Mouse (Mus musculus) spleen, adult 2 months (tissue): ENCODE results near the gene Cdiptos. TPM values are rescaled to one million over a fixed set of nuclear protein-coding genes. Genes with fewer than 3 reads are reported as not detected.

Experiments
- DNase-seq, 2 experiments: peaks; one replicate each; pipeline versions ENCODE4 v3.0.0 to v3.0.0-alpha.2; 2012 to 2021; ENCODE audit warnings: low spot score in 2 of 2, low read depth in 1 of 2
- H3K27ac ChIP-seq: fragments of 200-500 bp; 2 replicates; pipeline ENCODE4 v1.5.1; 2012; ENCODE audit warnings: low read length, inconsistent platforms; ENCODE audit not compliant: insufficient read depth
- H3K27me3 ChIP-seq: fragments of 200-500 bp; 2 replicates; pipeline ENCODE4 v1.6.1; 2012; ENCODE audit warnings: mild to moderate bottlenecking, moderate library complexity, low read length, inconsistent platforms; ENCODE audit not compliant: control insufficient read depth, insufficient read depth
- H3K36me3 ChIP-seq: fragments of 200-500 bp; 2 replicates; pipeline ENCODE4 v1.6.1; 2012; ENCODE audit warnings: mild to moderate bottlenecking, low read length, inconsistent platforms; ENCODE audit not compliant: control insufficient read depth, insufficient read depth
- H3K4me1 ChIP-seq: fragments of 200-500 bp; 2 replicates; pipeline ENCODE4 v1.6.1; 2011; ENCODE audit warnings: inconsistent platforms; ENCODE audit not compliant: control insufficient read depth, insufficient read depth, insufficient read length
- H3K4me3 ChIP-seq: fragments of 200-500 bp; 2 replicates; pipeline ENCODE4 v1.5.1; 2011; ENCODE audit warnings: mild to moderate bottlenecking, inconsistent platforms; ENCODE audit not compliant: insufficient read depth, insufficient read length; ENCODE audit errors: extremely low read depth
- CTCF ChIP-seq: fragments of 200-500 bp; IDR thresholded peaks from 2 replicates; pipeline ENCODE4 v1.5.1; 2011; ENCODE audit warnings: mild to moderate bottlenecking, inconsistent platforms; ENCODE audit not compliant: insufficient read depth, insufficient read length, insufficient replicate concordance; ENCODE audit errors: extremely low read depth
- POLR2A ChIP-seq: fragments of 200-500 bp; IDR thresholded peaks from 2 replicates; pipeline ENCODE4 v1.6.1; 2011; ENCODE audit warnings: low read depth, low read length, inconsistent platforms
- WGBS: fragments of 180-500 bp; shearing (Covaris S2); methylation state at CpG from one replicate; pipeline ENCODE4 v1.1.7; 2018; 5-methylcytosine and 5-hydroxymethylcytosine counted together
- polyA plus RNA-seq: library from polyadenylated mRNA; depleted of rRNA; stranded (reverse); fragments of >200 nt; gene quantifications from 2 replicates; pipeline ENCODE4 v1.2.3, GENCODE M21; 2012

Cdiptos gene
- polyA plus RNA-seq, 1 experiment = 0.71 TPM

DNA sequence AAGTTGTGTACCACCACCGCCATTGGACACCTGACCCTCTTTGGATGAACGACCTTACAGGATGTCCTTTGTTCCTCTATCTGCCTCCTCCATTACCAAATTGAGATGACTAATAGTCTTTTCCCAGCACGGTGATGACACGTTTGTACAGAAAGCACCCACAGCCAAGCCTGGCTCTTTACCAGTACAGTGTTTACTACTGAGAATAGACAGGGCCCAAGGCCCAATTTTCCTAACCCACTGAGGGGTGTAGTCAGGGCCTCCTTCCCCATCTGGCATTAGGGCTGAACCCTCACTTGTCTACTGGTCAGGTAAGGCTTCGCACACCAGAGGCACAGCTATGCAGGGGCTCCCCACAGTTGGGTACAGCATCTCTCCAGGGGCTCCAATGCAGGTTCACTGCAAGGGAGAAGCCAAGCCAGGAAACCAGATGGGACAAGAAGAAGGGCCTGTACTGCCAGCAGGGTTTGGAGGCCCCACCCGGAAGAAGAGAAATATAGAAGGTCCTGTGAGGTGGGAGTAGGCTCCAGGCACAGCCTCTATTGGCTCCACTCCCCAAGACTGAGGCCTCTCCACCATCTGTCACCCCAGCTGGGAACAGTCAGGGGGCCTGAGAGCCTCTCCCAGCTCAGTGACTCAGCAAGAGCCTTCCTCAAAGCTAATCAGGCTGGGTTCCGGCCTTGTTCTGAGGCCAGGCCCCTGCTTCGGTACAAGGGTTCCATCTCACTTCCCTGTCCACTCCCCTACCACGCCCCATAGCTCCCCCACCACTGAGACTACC lies 32.5 kb upstream of the Cdiptos start:
- no peak for TF ChIP-seq CTCF
- TF ChIP-seq POLR2A = no peak
- peak overlapping the region; percentile 70 for H3K27ac ChIP-seq
- H3K4me1 ChIP-seq = peaks cover 17% of the 10 kb centered on the region; the same call in 1 of the 2 replicates
- DNase-seq = peak in 1 of 2 experiments; percentile 44
- no peaks in the 10 kb centered on the region for H3K27me3 ChIP-seq
- no peaks in the 10 kb centered on the region for H3K36me3 ChIP-seq
- 38% methylated on average over 9 of the region's 9 CpGs for WGBS
- H3K4me3 ChIP-seq = no peak overlapping the region

DNA sequence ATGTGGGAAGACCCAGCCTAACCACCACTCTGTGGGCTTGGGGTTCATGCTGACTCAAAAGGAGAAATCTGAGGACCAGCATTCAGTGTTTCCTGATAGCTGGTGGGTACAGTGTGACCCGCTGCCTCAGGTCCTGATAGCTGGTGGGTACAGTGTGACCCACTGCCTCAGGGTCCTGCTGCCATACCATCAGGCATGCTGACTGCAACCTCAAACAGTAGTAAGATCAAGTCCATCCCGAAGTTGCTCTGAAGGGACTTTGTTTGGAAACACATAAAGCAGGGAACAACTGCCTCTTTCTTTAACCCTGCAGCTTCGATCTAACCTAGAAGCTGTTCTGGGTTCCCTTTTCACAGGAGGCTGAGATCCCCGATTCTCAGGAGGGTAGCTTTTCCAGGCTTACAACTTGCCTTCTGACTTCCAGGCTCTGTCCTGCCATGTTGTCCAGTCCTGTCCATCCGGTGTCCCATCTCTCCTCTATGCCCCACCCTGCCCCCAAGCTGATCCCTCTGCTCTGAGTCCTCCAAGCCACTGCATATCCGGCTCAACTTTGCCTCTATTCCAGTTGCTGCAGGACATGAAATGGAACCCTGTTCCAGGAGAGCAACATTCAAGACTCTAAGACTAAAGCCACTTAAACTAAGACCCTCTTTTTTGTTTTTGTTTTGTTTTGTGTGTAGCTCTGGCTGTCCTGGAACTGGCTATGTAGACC lies 31.6 kb upstream of the Cdiptos start:
- WGBS = 91% methylated on average over 6 of the region's 6 CpGs
- no peaks in the 10 kb centered on the region for H3K36me3 ChIP-seq
- no peaks in the 10 kb centered on the region for H3K27me3 ChIP-seq
- no peak for DNase-seq
- peaks cover 12% of the 10 kb centered on the region; the same call in 1 of the 2 replicates for H3K4me1 ChIP-seq
- no peak for TF ChIP-seq POLR2A
- TF ChIP-seq CTCF = no peak
- no peak overlapping the region for H3K27ac ChIP-seq
- H3K4me3 ChIP-seq = no peak overlapping the region

DNA sequence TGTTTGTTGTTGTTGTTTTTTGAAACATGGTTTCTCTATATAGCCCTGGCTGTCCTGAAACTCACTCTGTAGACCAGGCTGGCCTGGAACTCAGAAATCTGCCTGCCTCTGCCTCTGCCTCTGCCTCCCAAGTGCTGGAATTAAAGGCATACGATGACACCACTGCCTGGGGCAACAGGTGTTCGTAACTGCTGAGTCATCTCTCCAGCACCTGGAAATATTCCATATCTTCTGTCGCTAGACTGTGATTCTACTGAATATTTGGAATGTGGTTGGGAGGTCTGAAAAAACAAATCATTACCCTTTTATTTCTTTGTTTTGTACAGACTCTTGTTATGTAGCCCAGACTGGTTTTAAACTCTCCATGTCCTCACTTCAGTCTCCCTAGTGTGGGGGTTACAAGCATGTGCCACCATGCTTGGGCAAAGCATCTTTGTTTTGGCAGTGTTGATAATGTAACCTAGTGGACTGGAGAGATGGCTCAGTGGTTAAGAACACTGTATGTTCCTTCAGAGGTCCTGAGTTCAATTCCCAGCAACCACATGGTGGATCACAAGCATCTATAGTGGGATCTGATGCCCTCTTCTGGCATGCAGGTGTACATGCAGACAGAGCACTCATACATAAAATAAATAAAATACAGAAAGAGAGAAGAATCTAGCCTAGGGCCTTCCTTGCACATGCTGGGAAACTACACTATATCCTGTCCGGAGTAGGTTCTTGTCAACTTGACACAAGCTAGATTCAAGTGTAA lies 28.4 kb upstream of the Cdiptos start:
- peaks cover 6% of the 10 kb centered on the region for H3K36me3 ChIP-seq
- DNase-seq = no peak
- 93% methylated on average over 4 of the region's 4 CpGs for WGBS
- TF ChIP-seq POLR2A (no peak), CTCF (no peak)
- no peaks in the 10 kb centered on the region for H3K27me3 ChIP-seq
- no peak overlapping the region for H3K4me3 ChIP-seq
- peaks cover 11% of the 10 kb centered on the region; the same call in 1 of the 2 replicates for H3K4me1 ChIP-seq
- no peak overlapping the region for H3K27ac ChIP-seq

DNA sequence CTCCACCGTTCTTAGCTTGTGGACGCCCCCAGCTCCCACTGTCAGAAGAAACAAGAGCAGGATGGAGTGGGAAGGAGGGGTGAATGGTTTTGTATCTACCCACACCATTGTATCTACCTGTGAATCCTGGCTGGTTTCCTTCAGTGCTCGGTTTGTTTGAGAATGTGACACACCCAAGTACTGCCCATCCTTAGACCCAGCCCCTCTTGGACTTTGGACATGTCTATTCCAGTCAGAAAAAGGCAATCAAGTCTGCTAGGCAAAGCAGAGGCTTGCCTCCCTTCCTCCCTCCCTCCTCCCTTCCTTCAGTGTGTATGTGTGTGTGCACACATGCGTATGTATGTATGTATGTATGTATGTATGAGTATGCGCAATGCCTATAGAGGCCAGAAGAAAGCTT lies 27.7 kb upstream of the Cdiptos start:
- no peak for DNase-seq
- Histone ChIP-seq H3K27me3 (no peaks in the 10 kb centered on the region), H3K4me3 (no peak overlapping the region), H3K36me3 (peaks cover 8% of the 10 kb centered on the region), H3K4me1 (peaks cover 4% of the 10 kb centered on the region; the same call in 1 of the 2 replicates), H3K27ac (no peak overlapping the region)
- 93% methylated on average over 5 of the region's 5 CpGs for WGBS
- TF ChIP-seq CTCF (no peak), POLR2A (no peak)

DNA sequence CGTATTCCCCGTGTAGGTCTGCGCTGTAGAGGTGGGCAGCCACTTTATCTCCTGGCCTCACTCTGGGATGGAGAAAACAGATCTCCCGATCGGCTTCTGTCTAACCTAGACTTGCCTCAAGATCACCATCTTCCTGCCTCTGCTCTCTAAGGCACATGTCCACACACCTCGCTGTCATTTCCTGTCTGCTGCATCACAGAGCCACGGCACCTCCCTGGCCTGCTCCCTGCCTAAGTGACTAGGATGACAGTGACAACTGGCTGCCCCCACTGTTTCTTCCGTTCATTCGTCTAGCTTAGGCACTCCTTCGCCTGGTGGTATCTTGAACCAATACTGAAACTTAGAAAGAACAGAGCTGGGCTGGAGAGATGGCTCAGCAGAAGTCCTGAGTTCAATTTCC lies 23.7 kb upstream of the Cdiptos start:
- 69% methylated on average over 10 of the region's 10 CpGs for WGBS
- TF ChIP-seq POLR2A = no peak
- TF ChIP-seq CTCF = no peak
- Histone ChIP-seq H3K27ac (no peak overlapping the region), H3K4me1 (no peaks in the 10 kb centered on the region), H3K4me3 (no peak overlapping the region), H3K36me3 (peaks cover 23% of the 10 kb centered on the region), H3K27me3 (no peaks in the 10 kb centered on the region)
- DNase-seq = no peak

DNA sequence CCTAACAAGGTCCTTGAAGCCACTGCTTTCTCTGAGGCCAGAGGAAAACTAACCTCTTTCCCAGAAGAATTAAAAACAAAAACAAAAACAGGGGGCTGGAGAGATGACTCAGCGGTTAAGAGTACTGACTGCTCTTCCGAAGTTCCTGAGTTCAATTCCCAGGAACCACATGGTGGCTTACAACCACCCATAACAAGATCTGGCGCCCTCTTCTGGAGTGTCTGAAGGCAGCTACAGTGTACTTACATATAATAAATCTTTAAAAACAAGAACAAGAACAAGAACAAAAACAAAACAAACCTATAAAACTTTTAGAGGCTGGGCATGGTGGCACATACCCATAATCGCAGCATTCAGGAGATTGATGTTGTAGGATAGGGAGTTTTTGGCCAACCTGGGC lies 20.6 kb upstream of the Cdiptos start:
- H3K4me1 ChIP-seq = no peaks in the 10 kb centered on the region
- H3K27ac ChIP-seq = no peak overlapping the region
- H3K36me3 ChIP-seq = peaks cover 25% of the 10 kb centered on the region
- DNase-seq = no peak
- no peak for TF ChIP-seq CTCF
- TF ChIP-seq POLR2A = no peak
- H3K27me3 ChIP-seq = no peaks in the 10 kb centered on the region
- WGBS = 88% methylated on average over 4 of the region's 4 CpGs
- no peak overlapping the region for H3K4me3 ChIP-seq

DNA sequence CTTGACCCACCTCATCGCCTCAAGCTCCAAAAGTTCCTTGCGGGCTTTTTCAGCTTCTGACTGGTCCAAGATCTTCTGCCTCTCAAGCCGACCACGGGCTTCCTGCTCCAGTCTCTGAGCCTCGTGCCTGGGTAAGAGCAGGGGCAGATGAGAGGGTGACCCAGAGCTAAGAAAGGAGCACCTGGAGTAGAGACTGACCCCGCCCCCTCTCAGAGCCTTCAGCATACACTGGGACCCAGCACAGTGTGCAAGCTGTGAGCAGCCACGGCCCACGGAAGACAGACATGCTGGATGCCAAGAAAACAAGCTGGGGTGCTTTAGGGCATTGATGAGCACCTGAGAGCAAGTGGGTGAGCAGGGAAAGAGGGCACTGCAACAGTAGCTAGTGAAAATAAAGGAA lies 12.9 kb upstream of the Cdiptos start:
- no peak for TF ChIP-seq CTCF
- WGBS = 81% methylated on average over 8 of the region's 8 CpGs
- Histone ChIP-seq H3K27ac (no peak overlapping the region), H3K4me3 (no peak overlapping the region), H3K36me3 (peaks cover 26% of the 10 kb centered on the region), H3K4me1 (no peaks in the 10 kb centered on the region), H3K27me3 (no peaks in the 10 kb centered on the region)
- no peak for DNase-seq
